Mouse (Mus musculus) midbrain, embryonic 15.5 days (tissue): Measurements from ENCODE around the gene Anapc7. TPM values are rescaled to one million over a fixed set of nuclear protein-coding genes. Genes with fewer than 3 reads are reported as not detected.
"Not testable (repeated sequence)": the region's sequence is repeated elsewhere in the genome, so short reads cannot be mapped to it uniquely, and the experiment has no call there.

ENCODE experiments used
- ATAC-seq: fragments of 200-750 bp; cut with Nextera tagmentation; replicated peaks from 2 replicates; pipeline ENCODE4 v1.8.0; 2017; ENCODE audit warnings: moderate TSS enrichment
- H3K27ac ChIP-seq: fragments of 300-500 bp; sonication (generic); 2 replicates; pipeline ENCODE4 v1.5.1; 2015; ENCODE audit warnings: mild to moderate bottlenecking, inconsistent platforms
- H3K27me3 ChIP-seq: fragments of 300-500 bp; sonication (generic); replicated peaks from 2 replicates; pipeline ENCODE4 v1.6.1; 2015; ENCODE audit warnings: inconsistent platforms
- H3K36me3 ChIP-seq: fragments of 300-500 bp; sonication (generic); replicated peaks from 2 replicates; pipeline ENCODE4 v1.6.1; 2015; ENCODE audit warnings: inconsistent platforms
- H3K4me1 ChIP-seq: fragments of 300-500 bp; sonication (generic); 2 replicates; pipeline ENCODE4 v1.6.1; 2015; ENCODE audit warnings: inconsistent platforms
- H3K4me2 ChIP-seq: fragments of 300-500 bp; sonication (generic); 2 replicates; pipeline ENCODE4 v1.6.1; 2015; ENCODE audit warnings: inconsistent platforms, mild to moderate bottlenecking, moderate library complexity
- H3K4me3 ChIP-seq: fragments of 300-500 bp; sonication (generic); 2 replicates; pipeline ENCODE4 v1.5.1; 2015; ENCODE audit warnings: mild to moderate bottlenecking, inconsistent platforms
- H3K9ac ChIP-seq: fragments of 300-500 bp; sonication (generic); 2 replicates; pipeline ENCODE4 v1.6.1; 2015; ENCODE audit warnings: mild to moderate bottlenecking, inconsistent platforms
- H3K9me3 ChIP-seq: fragments of 300-500 bp; sonication (generic); 2 replicates; pipeline ENCODE4 v1.6.1; 2016; ENCODE audit warnings: inconsistent platforms
- WGBS: fragments of 180-500 bp; shearing (Covaris S2); methylation state at CpG from one replicate; pipeline ENCODE4 v1.1.7; 2015; ENCODE audit warnings: mixed read lengths; 5-methylcytosine and 5-hydroxymethylcytosine counted together
- polyA plus RNA-seq: library from polyadenylated mRNA; unstranded; fragments of >200 nt; fragmentation: Nextera tagmentation; extraction: Ambion mirVana; gene quantifications from 2 replicates; pipeline ENCODE4 v1.2.1, GENCODE M21; 2015

Gene Anapc7
- polyA plus RNA-seq, 1 experiment from 2014 or later: 54.5 TPM

DNA sequence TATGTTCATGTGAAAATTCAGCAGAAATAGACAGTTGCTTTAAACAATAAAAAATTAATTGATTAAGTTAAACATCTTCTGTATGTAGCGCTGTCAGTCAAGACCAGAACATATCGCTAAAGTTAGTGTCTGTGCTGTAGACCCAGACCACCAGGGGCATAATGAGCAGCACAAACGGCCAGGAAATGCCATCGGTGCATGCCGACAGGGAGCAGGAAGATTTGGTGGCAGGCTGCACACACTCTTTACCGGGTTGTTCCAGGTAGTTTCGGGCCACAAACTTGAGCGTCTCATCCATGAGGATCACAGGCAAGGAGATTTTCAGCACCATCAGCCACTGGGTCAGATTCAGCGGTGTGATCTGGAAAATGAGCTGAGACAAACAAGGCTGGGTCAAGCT, 35.6 kb downstream of the Anapc7 start:
- H3K9ac ChIP-seq, H3K9me3 ChIP-seq, H3K4me1 ChIP-seq, ATAC-seq, H3K4me3 ChIP-seq, H3K27me3 ChIP-seq, H3K4me2 ChIP-seq, H3K27ac ChIP-seq: not testable (repeated sequence)
- H3K36me3 ChIP-seq: peaks cover 88% of the 10 kb centered on the region
- WGBS: 87% methylated on average over 9 of the region's 9 CpGs

DNA sequence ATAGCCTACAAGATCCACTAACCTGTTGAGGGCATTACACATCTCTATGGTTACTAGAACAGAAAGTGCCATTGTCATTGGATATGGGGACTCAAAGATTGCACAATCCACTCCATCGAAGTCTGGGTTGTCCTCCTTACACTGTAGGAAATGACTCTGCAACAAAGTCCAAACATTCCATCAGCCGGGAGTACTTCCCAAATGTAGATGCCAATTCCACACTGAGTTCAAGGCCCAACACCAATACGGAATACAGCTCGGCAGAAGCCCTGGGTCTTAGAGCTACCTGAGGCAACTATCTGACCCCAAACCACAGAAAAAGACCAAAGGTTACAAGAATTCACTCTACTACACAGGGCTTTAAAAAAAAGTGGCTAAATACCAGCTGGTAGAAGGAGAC, 36.6 kb downstream of the Anapc7 start:
- no peak overlapping the region for H3K4me3 ChIP-seq
- H3K4me1 ChIP-seq: no peaks in the 10 kb centered on the region
- no peak overlapping the region for H3K27ac ChIP-seq
- H3K36me3 ChIP-seq: peaks cover 89% of the 10 kb centered on the region
- no peak for ATAC-seq
- no peaks in the 10 kb centered on the region for H3K27me3 ChIP-seq
- no peaks in the 10 kb centered on the region for H3K9me3 ChIP-seq
- 94% methylated on average over 4 of the region's 4 CpGs for WGBS
- no peak overlapping the region for H3K4me2 ChIP-seq
- H3K9ac ChIP-seq: no peak overlapping the region

DNA sequence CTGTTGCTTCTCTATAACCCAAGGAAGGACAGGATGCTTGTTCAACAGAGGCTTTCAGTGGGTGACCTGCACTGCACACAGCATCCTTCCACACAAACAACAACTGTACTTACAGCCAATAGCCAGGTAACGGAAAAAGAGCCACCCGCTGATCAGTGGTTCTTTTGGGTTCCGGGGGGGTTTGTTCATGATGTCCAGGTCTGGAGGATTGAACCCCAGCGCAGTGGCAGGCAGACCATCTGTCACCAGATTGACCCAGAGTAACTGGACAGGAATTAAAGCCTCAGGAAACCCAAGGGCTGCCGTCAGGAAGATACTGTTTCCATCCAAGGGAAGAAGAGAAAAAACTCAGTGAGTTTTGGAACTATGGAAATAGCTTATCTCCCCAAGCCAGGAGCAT, 37.8 kb downstream of the Anapc7 start:
- H3K4me3 ChIP-seq: no peak overlapping the region
- no peak overlapping the region for H3K9ac ChIP-seq
- no peak overlapping the region for H3K4me2 ChIP-seq
- H3K27me3 ChIP-seq: no peaks in the 10 kb centered on the region
- no peak for ATAC-seq
- H3K27ac ChIP-seq: no peak overlapping the region
- H3K36me3 ChIP-seq: peaks cover 88% of the 10 kb centered on the region
- 90% methylated on average over 5 of the region's 5 CpGs for WGBS
- H3K9me3 ChIP-seq: no peaks in the 10 kb centered on the region
- H3K4me1 ChIP-seq: no peaks in the 10 kb centered on the region

DNA sequence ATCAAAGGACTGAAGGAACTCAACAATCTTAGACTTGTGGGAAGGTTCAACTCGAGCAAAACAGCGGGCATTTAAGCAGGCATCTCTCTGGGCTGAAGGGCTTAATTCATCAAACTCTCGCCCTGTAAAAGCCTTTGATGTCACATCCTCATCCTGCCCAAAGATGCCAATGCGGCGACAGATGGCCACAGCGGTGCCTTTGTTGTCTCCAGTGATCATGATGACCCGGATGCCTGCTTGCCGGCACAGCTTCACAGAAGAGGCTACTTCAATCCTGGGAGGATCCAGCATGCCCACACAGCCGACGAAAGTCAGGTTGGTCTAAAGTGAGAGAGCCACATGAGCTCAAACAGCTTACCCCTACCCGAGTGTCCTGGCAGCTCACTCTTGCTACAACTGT, 39.2 kb downstream of the Anapc7 start:
- H3K9me3 ChIP-seq: no peaks in the 10 kb centered on the region
- no peaks in the 10 kb centered on the region for H3K27me3 ChIP-seq
- peaks cover 85% of the 10 kb centered on the region for H3K36me3 ChIP-seq
- no peaks in the 10 kb centered on the region for H3K4me1 ChIP-seq
- no peak overlapping the region for H3K9ac ChIP-seq
- H3K4me3 ChIP-seq: no peak overlapping the region
- no peak overlapping the region for H3K27ac ChIP-seq
- 81% methylated on average over 11 of the region's 11 CpGs for WGBS
- no peak for ATAC-seq
- no peak overlapping the region for H3K4me2 ChIP-seq

DNA sequence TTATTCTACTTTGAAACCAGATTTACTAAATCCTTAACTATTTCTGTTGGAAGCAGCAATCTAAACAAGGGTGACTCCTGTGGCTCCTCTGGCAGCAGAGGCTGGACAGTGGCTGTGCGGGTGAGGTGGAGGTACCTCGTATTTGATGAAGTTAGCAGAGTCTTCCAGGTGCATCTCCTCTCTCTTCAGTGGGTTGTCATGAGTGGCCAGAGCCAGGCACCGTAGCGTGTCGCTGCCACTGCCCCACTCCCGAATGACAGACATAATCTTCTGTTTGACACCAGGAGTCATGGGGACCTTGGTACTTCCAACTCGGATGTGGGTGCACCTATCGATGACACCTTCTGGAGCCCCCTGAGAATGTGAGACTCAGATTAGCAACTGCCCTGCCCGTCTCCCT, 39.9 kb downstream of the Anapc7 start:
- Histone ChIP-seq H3K36me3 (peaks cover 88% of the 10 kb centered on the region), H3K27ac (no peak overlapping the region), H3K4me2 (no peak overlapping the region), H3K9me3 (no peaks in the 10 kb centered on the region), H3K27me3 (no peaks in the 10 kb centered on the region), H3K9ac (no peak overlapping the region), H3K4me1 (no peaks in the 10 kb centered on the region), H3K4me3 (no peak overlapping the region)
- WGBS: 95% methylated on average over 9 of the region's 9 CpGs
- no peak for ATAC-seq

DNA sequence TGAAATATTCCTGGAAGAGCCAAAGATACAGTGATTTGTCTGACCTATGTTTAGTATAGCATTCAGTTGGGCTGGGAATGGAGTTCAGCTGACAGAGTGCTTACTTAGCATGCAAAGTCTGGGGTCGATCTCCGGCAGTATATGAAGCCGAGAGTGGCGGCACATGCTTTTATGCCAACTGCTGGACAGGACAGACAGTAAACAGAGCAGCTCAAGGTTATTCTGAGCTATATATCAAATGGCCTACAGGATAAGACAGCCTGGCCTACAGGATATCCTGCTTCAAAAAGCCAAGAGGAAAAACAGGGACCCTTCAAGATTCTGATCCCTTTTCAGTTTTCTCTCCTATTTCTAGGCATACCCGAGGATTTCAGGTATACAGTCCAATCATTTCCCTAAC, 50.2 kb downstream of the Anapc7 start:
- Histone ChIP-seq H3K4me1 (no peaks in the 10 kb centered on the region), H3K36me3 (peaks cover 56% of the 10 kb centered on the region), H3K4me3 (no peak overlapping the region), H3K27me3 (no peaks in the 10 kb centered on the region), H3K9ac (no peak overlapping the region), H3K9me3 (no peaks in the 10 kb centered on the region), H3K4me2 (no peak overlapping the region), H3K27ac (no peak overlapping the region)
- 87% methylated on average over 5 of the region's 5 CpGs for WGBS
- ATAC-seq: no peak

DNA sequence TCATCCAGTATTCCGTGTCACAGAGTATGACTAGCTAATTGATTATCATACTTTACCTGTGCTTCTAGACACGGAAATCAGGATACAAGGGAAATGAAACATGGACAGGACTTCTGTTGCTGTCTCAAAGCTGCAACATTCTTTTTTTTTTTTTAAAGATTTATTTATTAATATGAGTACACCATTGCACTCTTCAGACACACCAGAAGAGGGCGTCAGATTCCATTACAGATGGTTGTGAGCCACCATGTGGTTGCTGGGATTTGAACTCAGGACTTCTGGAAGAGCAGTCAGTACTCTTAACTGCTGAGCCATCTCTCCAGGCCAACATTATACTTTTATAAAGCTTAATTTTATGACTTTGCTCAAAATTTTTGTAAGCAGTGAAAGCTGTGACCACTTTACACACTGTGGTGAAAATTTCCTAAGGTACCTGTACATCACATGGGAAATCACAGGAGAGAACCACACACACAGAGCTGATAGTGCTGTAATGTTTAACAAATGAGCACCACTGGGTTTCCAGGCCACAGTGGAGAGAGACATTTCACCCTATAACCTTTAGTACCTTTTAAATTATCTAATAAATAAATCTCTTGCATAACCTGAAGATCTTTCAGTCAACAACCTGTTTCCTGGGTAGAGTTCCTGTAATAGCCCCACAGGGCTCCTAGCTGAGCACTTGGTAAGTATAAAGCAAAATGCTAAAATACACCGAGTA, 53.3 kb downstream of the Anapc7 start:
- Histone ChIP-seq H3K4me3 (no peak overlapping the region), H3K27me3 (no peaks in the 10 kb centered on the region), H3K4me2 (no peak overlapping the region), H3K4me1 (no peaks in the 10 kb centered on the region), H3K27ac (no peak overlapping the region), H3K36me3 (peaks cover 35% of the 10 kb centered on the region), H3K9me3 (no peaks in the 10 kb centered on the region), H3K9ac (no peak overlapping the region)
- no peak for ATAC-seq
- 84% methylated on average over 4 of the region's 4 CpGs for WGBS

DNA sequence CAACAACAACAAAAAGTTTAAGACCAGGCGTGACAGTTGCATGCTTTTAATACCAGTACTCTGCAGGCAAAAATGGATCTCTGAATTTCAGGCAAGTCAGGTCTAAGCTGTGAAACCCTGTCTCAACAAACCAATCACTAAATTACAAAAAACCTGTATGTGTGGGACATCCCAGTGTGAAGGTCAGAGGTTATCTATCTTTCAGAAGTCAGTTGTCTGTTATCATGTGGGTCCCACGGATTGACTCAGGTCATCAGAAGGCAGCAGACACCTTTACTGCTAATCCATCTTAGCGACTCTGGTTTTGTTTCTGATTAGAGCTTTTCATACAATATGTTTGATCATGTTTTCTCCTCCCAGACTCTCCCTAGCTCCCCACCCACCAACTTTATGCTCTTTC, 54.6 kb downstream of the Anapc7 start:
- H3K27me3 ChIP-seq: no peaks in the 10 kb centered on the region
- ATAC-seq: no peak
- no peak overlapping the region for H3K4me3 ChIP-seq
- no peaks in the 10 kb centered on the region for H3K4me1 ChIP-seq
- 71% methylated on average over 3 of the region's 3 CpGs for WGBS
- H3K9ac ChIP-seq: no peak overlapping the region
- no peak overlapping the region for H3K27ac ChIP-seq
- peaks cover 31% of the 10 kb centered on the region for H3K36me3 ChIP-seq
- no peak overlapping the region for H3K4me2 ChIP-seq
- no peaks in the 10 kb centered on the region for H3K9me3 ChIP-seq

DNA sequence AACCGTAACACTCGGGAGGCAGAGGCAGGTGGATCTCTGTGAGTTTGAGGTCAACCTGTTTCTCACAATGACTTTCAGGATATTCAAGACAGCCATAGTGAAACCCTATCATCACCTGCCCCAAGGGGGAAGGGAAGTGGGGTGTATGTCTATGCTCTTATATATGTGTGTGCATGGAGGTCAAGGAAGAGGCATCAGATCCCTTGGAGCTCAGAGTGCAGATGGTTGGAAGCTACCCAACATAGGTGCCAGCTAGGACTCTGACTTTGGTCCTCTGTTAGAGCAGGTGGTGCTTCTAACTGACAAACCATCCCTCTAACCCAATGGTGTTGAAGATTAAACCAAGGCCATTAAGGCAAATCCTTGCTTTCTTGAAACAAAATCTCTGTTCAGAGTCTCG, 56.0 kb downstream of the Anapc7 start:
- WGBS: 90% methylated on average over 3 of the region's 3 CpGs
- no peaks in the 10 kb centered on the region for H3K27me3 ChIP-seq
- H3K4me1 ChIP-seq: no peaks in the 10 kb centered on the region
- H3K4me3 ChIP-seq: no peak overlapping the region
- H3K9me3 ChIP-seq: no peaks in the 10 kb centered on the region
- H3K4me2 ChIP-seq: no peak overlapping the region
- no peak overlapping the region for H3K27ac ChIP-seq
- H3K36me3 ChIP-seq: peaks cover 31% of the 10 kb centered on the region
- ATAC-seq: no peak
- no peak overlapping the region for H3K9ac ChIP-seq

DNA sequence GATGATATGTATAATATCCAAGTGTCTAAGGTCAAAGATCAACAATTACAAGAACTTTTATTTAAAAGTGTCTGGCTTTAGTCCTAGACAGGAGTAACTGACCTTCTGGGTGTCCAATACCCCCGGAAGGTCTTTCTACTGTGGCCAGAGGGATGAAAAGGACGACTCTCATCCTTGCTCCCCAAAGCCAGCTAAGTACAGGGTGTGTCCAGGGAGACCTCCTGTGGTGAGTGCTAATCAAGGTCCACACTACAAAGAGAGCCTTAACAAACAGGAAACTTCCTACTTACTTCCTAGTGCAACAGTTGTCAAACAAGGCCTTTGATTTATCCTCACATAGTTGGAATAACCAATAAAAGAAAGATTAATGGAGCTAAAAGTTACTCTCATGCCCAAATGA, 57.6 kb downstream of the Anapc7 start:
- Histone ChIP-seq H3K9me3 (no peaks in the 10 kb centered on the region), H3K27me3 (no peaks in the 10 kb centered on the region), H3K36me3 (peaks cover 35% of the 10 kb centered on the region), H3K4me3 (no peak overlapping the region), H3K27ac (no peak overlapping the region), H3K4me2 (no peak overlapping the region), H3K9ac (no peak overlapping the region), H3K4me1 (no peaks in the 10 kb centered on the region)
- WGBS: 52% methylated on average over 2 of the region's 2 CpGs
- ATAC-seq: no peak

DNA sequence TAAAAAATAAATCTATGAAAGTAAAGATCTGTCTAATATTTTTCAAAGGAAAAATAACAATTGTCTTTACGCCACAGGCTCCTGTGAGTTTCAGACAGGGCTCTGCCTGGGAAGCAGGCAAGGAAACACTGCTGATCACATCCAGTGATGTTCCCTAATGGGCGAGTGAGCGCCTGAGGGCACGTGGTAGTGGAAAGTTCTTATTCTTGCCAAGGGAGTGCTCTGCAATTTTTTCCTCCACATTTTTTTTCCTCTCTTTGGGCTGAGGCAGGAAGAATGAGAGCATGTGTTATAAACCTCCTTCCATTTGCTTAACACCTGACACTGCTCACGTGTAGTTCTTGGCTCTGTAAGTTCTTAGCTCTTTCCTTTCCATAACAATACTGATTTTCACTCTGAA, 60.4 kb downstream of the Anapc7 start:
- Histone ChIP-seq H3K27ac (no peak overlapping the region), H3K36me3 (peaks cover 46% of the 10 kb centered on the region), H3K4me2 (no peak overlapping the region), H3K4me1 (no peaks in the 10 kb centered on the region), H3K9me3 (no peaks in the 10 kb centered on the region), H3K9ac (no peak overlapping the region), H3K27me3 (no peaks in the 10 kb centered on the region), H3K4me3 (no peak overlapping the region)
- ATAC-seq: no peak
- WGBS: 81% methylated on average over 5 of the region's 5 CpGs

DNA sequence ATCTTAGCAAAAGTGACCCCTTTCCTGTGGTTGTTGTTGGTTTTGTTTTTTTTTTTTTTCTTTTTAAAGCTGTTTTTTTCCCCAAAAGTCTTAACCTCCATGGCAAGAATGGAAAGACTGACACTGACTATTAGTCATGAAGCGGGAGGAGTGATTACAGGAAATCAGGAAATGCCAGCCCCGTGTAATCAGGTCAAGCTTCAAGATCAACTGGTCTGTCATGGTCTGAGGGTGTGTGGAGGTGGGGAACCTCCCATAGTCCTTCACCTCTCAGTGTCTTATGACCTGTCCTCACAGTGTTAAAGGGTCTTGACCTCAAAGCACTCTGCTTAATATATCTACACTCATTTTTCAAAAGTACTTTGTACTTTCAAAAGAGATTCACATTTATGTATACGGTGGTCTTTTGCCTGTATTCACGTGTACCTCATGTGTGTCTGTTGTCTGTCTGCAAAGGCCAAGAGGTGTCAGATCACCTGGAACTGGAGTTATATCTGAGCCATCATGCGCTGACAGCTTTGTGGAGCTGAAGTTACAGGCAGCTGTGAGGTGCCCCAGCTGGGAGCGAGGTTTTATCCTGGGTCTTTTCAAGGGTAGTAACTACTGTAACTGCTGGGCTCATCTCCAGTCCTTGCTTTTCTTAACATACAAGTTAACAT, 61.4 kb downstream of the Anapc7 start:
- H3K27me3 ChIP-seq: no peaks in the 10 kb centered on the region
- ATAC-seq: no peak
- peaks cover 37% of the 10 kb centered on the region for H3K36me3 ChIP-seq
- H3K4me2 ChIP-seq: no peak overlapping the region
- no peak overlapping the region for H3K9ac ChIP-seq
- no peaks in the 10 kb centered on the region for H3K9me3 ChIP-seq
- WGBS: 92% methylated on average over 6 of the region's 6 CpGs
- no peak overlapping the region for H3K4me3 ChIP-seq
- no peaks in the 10 kb centered on the region for H3K4me1 ChIP-seq
- no peak overlapping the region for H3K27ac ChIP-seq

DNA sequence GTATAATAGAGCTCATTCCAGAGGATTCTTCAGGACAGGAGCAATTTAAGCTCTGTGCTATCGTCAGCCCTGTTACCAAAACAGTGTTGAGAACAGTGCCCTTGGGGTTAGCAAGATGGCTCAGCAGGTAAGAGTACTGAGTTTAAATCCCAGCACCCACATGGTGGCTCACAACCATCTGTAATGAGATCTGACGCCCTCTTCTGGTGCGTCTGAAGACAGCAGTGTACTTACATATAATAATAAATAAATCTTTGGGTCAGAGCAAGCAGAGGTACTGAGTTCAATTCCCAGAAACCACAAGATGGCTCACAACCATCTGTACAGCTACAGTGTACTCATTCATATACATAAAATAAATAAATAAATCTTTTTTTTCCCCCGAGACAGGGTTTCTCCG, 64.8 kb downstream of the Anapc7 start:
- H3K27ac ChIP-seq, H3K9ac ChIP-seq, H3K4me1 ChIP-seq, H3K27me3 ChIP-seq, H3K4me2 ChIP-seq, ATAC-seq, H3K9me3 ChIP-seq, H3K4me3 ChIP-seq: not testable (repeated sequence)
- peaks cover 53% of the 10 kb centered on the region; the same call in 1 of the 2 replicates for H3K36me3 ChIP-seq
- 82% methylated on average over 5 of the region's 5 CpGs for WGBS
